In the genomic region with DNA sequence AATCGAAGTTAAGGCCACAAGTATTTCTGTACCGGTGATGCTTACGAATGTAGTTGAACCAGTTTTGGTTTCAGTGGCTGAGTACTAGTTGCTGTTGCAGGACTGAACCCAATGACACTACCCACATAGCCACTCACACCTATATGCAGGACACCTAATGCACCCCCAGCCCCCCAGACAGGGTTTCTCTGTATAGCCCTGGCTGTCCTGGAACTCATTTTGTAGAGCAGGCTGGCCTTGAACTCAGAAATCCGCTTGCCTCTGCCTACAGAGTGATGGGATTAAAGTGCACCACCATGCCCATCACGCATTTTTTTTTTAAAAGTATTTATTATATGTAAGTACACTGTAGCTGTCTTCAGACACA, we compare ENCODE assay signal across 9 mouse cellular contexts. TPM values are rescaled to one million over a fixed set of nuclear protein-coding genes. Genes with fewer than 3 reads are reported as not detected.
DNase-seq lines count a peak whose midpoint lies in the region; ATAC-seq and TF ChIP-seq lines count a peak whose summit lies in the region.
"Had no signal": no experiment of that assay in that cellular context is flagged by ENCODE, and none has a peak within 500 bp of the region (broad histone marks: within the 10 kb centered on the region; RNA-seq: fewer than 3 reads in every experiment).

No protein-coding gene starts in this region.

- intact Hi-C loops in heart, postnatal 10 days (cut with DNase I) = loop anchor here (10.0 kb wide), 1 partner anchor 92 kb away; no protein-coding TSS in a partner anchor

- peaks cover 16% of the 10 kb centered on the region for H3K27me3 ChIP-seq in heart, embryonic 14.5 days (ENCODE audit: control insufficient read depth, insufficient read depth, low read length)
- H3K27me3 ChIP-seq in ES-Bruce4 (ENCODE audit: control insufficient read depth, insufficient read depth, low read length, poor library complexity, severe bottlenecking) = no peaks in the 10 kb centered on the region
- H3K27me3 ChIP-seq in forebrain, embryonic 15.5 days = peaks cover 11% of the 10 kb centered on the region
- H3K27me3 ChIP-seq in midbrain, embryonic 11.5 days (ENCODE audit: control insufficient read depth, insufficient read depth, low read length) = peaks cover 21% of the 10 kb centered on the region

- H3K9ac ChIP-seq in heart, embryonic 14.5 days (ENCODE audit: low read length) = no peak overlapping the region; the same call in 1 of the 2 replicates
- peak overlapping the region; percentile 87 for H3K9ac ChIP-seq in ES-Bruce4 (ENCODE audit: low read depth, poor library complexity, severe bottlenecking)
- H3K9ac ChIP-seq in forebrain, embryonic 15.5 days (replicated peaks) = peak overlapping the region; percentile 98; the same call in 1 of the 2 replicates
- no peak overlapping the region; the same call in 1 of the 2 replicates for H3K9ac ChIP-seq in midbrain, embryonic 11.5 days (ENCODE audit: low read length)

- TF ChIP-seq EP300 in ES-Bruce4 (IDR thresholded peaks at IDR 0.05; ENCODE audit: insufficient read depth, low read depth, low read length) = no peak

- H3K4me1 ChIP-seq in heart, embryonic 14.5 days (ENCODE audit: control insufficient read depth in 2 of 2, insufficient read depth in 2 of 2, low read length in 2 of 2) = peaks cover 23 to 43% of the 10 kb centered on the region in 2 experiments
- H3K4me1 ChIP-seq in ES-Bruce4 (ENCODE audit: control insufficient read depth, insufficient read depth, low read length) = no peaks in the 10 kb centered on the region
- peaks cover 56% of the 10 kb centered on the region for H3K4me1 ChIP-seq in forebrain, embryonic 15.5 days
- H3K4me1 ChIP-seq in midbrain, embryonic 11.5 days (ENCODE audit: control insufficient read depth, insufficient read depth, low read length) = peaks cover 30% of the 10 kb centered on the region

- DNase-seq in heart, postnatal 10 days = no peak
- no peak for DNase-seq in midbrain, embryonic 11.5 days (ENCODE audit: low spot score, missing footprints)
- no peak for DNase-seq in spleen, postnatal 4 days (ENCODE audit: low spot score in 2 of 2)
- no peak for DNase-seq in layer of hippocampus, postnatal 14 days (ENCODE audit: low spot score in 2 of 2)
- DNase-seq in gastrocnemius, postnatal 25 days = no peak

- H3K9me3 ChIP-seq in heart, embryonic 14.5 days (ENCODE audit: control insufficient read depth, low read length) = no peaks in the 10 kb centered on the region
- no peaks in the 10 kb centered on the region for H3K9me3 ChIP-seq in ES-Bruce4 (replicated peaks; ENCODE audit: control insufficient read depth, insufficient read depth, low read length, poor library complexity, severe bottlenecking)
- no peaks in the 10 kb centered on the region for H3K9me3 ChIP-seq in forebrain, embryonic 15.5 days
- H3K9me3 ChIP-seq in midbrain, embryonic 11.5 days (ENCODE audit: control insufficient read depth, low read length) = no peaks in the 10 kb centered on the region

- H3K4me2 ChIP-seq in heart, embryonic 14.5 days (ENCODE audit: low read length) = 0 out of 2 replicates have a peak overlapping the region, but pooled peaks have one; percentile 27
- H3K4me2 ChIP-seq in forebrain, embryonic 15.5 days (replicated peaks) = no peak overlapping the region; the same call in 1 of the 2 replicates
- H3K4me2 ChIP-seq in midbrain, embryonic 11.5 days = no peak overlapping the region

- H3K36me3 ChIP-seq in heart, embryonic 14.5 days (ENCODE audit: control insufficient read depth, insufficient read depth, low read length) = peaks cover 40% of the 10 kb centered on the region
- peaks cover 26% of the 10 kb centered on the region for H3K36me3 ChIP-seq in ES-Bruce4 (ENCODE audit: control insufficient read depth, insufficient read depth, low read length, poor library complexity, severe bottlenecking)
- H3K36me3 ChIP-seq in forebrain, embryonic 15.5 days = peaks cover 19% of the 10 kb centered on the region
- H3K36me3 ChIP-seq in midbrain, embryonic 11.5 days (ENCODE audit: control insufficient read depth, insufficient read depth, low read length) = peaks cover 10% of the 10 kb centered on the region; the same call in 1 of the 2 replicates

- 60% methylated on average over 5 of the region's 5 CpGs for WGBS in heart, embryonic 14.5 days
- WGBS in forebrain, embryonic 15.5 days = 58% methylated on average over 5 of the region's 5 CpGs
- WGBS in midbrain, embryonic 11.5 days = 54% methylated on average over 5 of the region's 5 CpGs

- H3K27ac ChIP-seq in heart, embryonic 14.5 days (replicated peaks in 1 of 2; ENCODE audit: control insufficient read depth in 1 of 2, insufficient read depth in 1 of 2, low read depth in 2 of 2, low read length in 2 of 2) = peak overlapping the region in 1 of 2 experiments; percentile 14; a peak in 1 of 4 replicates
- peak overlapping the region; percentile 62 for H3K27ac ChIP-seq in ES-Bruce4 (ENCODE audit: insufficient read depth, low read length)
- peak overlapping the region; percentile 96; the same call in 1 of the 2 replicates for H3K27ac ChIP-seq in forebrain, embryonic 15.5 days (replicated peaks)
- no peak overlapping the region for H3K27ac ChIP-seq in midbrain, embryonic 11.5 days (ENCODE audit: low read depth, low read length)

- TF ChIP-seq CTCF in ES-Bruce4 (IDR thresholded peaks at IDR 0.05; ENCODE audit: low read depth, low read length) = no peak

- no peak for ATAC-seq in heart, embryonic 14.5 days (ENCODE audit: insufficient number of reproducible peaks, insufficient read depth, low FRiP score, low read depth)
- no peak for ATAC-seq in forebrain, embryonic 15.5 days (replicated peaks)
- no peak for ATAC-seq in midbrain, embryonic 11.5 days (ENCODE audit: low FRiP score)

- no peak for TF ChIP-seq POLR2A in ES-Bruce4 (IDR thresholded peaks at IDR 0.05; ENCODE audit: insufficient read depth, low read length)

- H3K4me3 ChIP-seq in heart, embryonic 14.5 days (ENCODE audit: control insufficient read depth in 1 of 2, insufficient read depth in 1 of 2, low read depth in 1 of 2, low read length in 2 of 2) = peak overlapping the region in 1 of 2 experiments; percentile 76; a peak in 1 of 4 replicates
- H3K4me3 ChIP-seq in ES-Bruce4 (ENCODE audit: low read depth, low read length) = peak overlapping the region; percentile 21
- H3K4me3 ChIP-seq in forebrain, embryonic 15.5 days = peak overlapping the region; percentile 92; the same call in 1 of the 2 replicates
- peak overlapping the region; percentile 76; the same call in 1 of the 2 replicates for H3K4me3 ChIP-seq in midbrain, embryonic 11.5 days (ENCODE audit: low read depth, low read length)

RNA-seq across cellular contexts. Expression of a gene that starts 0.5 kb away (rescaled TPM):
- polyA plus RNA-seq in heart, embryonic 14.5 days (2014; fragmentation: Nextera tagmentation; extraction: Ambion mirVana) = 129 and 138 TPM in 2 replicates
- 100 to 1,000 TPM; 108 to 114 TPM for total RNA-seq in heart, postnatal 10 days (2021)
- polyA plus RNA-seq in ES-Bruce4 (2011; ENCODE audit: insufficient read depth, insufficient read length, low read depth, missing spikeins) = 40.0 and 43.7 TPM in 2 replicates
- 164 and 176 TPM in 2 replicates for polyA plus RNA-seq in forebrain, embryonic 15.5 days (2015; fragmentation: Nextera tagmentation; extraction: Ambion mirVana)
- polyA plus RNA-seq in midbrain, embryonic 11.5 days (2014; fragmentation: Nextera tagmentation; extraction: Ambion mirVana) = 126 and 129 TPM in 2 replicates
- 100 to 1,000 TPM in 1 of 2 experiments, 10 to 100 TPM in 1; 83.2 to 103 TPM for total RNA-seq in layer of hippocampus, postnatal 14 days (2021)
- total RNA-seq in gastrocnemius, postnatal 25 days (2021) = 100 to 1,000 TPM; 112 to 120 TPM

RNA-seq across cellular contexts. Expression of a gene that starts 3.6 kb away (rescaled TPM):
- 900 and 1,040 TPM in 2 replicates for polyA plus RNA-seq in heart, embryonic 14.5 days (2014; fragmentation: Nextera tagmentation; extraction: Ambion mirVana)
- 1,000 to 10,000 TPM; 1,604 to 1,683 TPM for total RNA-seq in heart, postnatal 10 days (2021)
- 1,157 and 1,272 TPM in 2 replicates for polyA plus RNA-seq in ES-Bruce4 (2011; ENCODE audit: insufficient read depth, insufficient read length, low read depth, missing spikeins)
- polyA plus RNA-seq in forebrain, embryonic 15.5 days (2015; fragmentation: Nextera tagmentation; extraction: Ambion mirVana) = 724 and 839 TPM in 2 replicates
- polyA plus RNA-seq in midbrain, embryonic 11.5 days (2014; fragmentation: Nextera tagmentation; extraction: Ambion mirVana) = 774 and 852 TPM in 2 replicates
- 1,000 to 10,000 TPM; 1,048 to 1,082 TPM for total RNA-seq in layer of hippocampus, postnatal 14 days (2021)
- 100 to 1,000 TPM; 785 to 797 TPM for total RNA-seq in gastrocnemius, postnatal 25 days (2021)

RNA-seq across cellular contexts. Expression of a gene that starts 14.1 kb away (rescaled TPM):
- polyA plus RNA-seq in heart, embryonic 14.5 days (2014; fragmentation: Nextera tagmentation; extraction: Ambion mirVana) = 0.42 and 2.0 TPM in 2 replicates
- under 1 TPM; 0.38 to 0.72 TPM for total RNA-seq in heart, postnatal 10 days (2021)
- polyA plus RNA-seq in ES-Bruce4 (2011; ENCODE audit: insufficient read depth, insufficient read length, low read depth, missing spikeins) = 6.1 and 7.5 TPM in 2 replicates
- polyA plus RNA-seq in forebrain, embryonic 15.5 days (2015; fragmentation: Nextera tagmentation; extraction: Ambion mirVana) = 4.3 and 5.3 TPM in 2 replicates
- polyA plus RNA-seq in midbrain, embryonic 11.5 days (2014; fragmentation: Nextera tagmentation; extraction: Ambion mirVana) = 0.23 and 0.90 TPM in 2 replicates
- 10 to 100 TPM; 21.8 to 24.2 TPM for total RNA-seq in layer of hippocampus, postnatal 14 days (2021)
- total RNA-seq in gastrocnemius, postnatal 25 days (2021) = 1 to 10 TPM; 1.7 to 3.8 TPM
- polyA plus RNA-seq: macrophage had no signal

RNA-seq across cellular contexts. Expression of a gene that starts 19.9 kb away (rescaled TPM):
- 0.31 TPM in 1 of 2 replicates, not detected in the other for polyA plus RNA-seq in heart, embryonic 14.5 days (2014; fragmentation: Nextera tagmentation; extraction: Ambion mirVana)
- not detected for total RNA-seq in heart, postnatal 10 days (2021)
- polyA plus RNA-seq in ES-Bruce4 (2011; ENCODE audit: insufficient read depth, insufficient read length, low read depth, missing spikeins) = 3.3 and 4.2 TPM in 2 replicates
- 70.2 and 75.0 TPM in 2 replicates for polyA plus RNA-seq in forebrain, embryonic 15.5 days (2015; fragmentation: Nextera tagmentation; extraction: Ambion mirVana)
- 12.3 TPM in 2 replicates for polyA plus RNA-seq in midbrain, embryonic 11.5 days (2014; fragmentation: Nextera tagmentation; extraction: Ambion mirVana)
- total RNA-seq in layer of hippocampus, postnatal 14 days (2021) = 100 to 1,000 TPM; 251 to 263 TPM
- total RNA-seq in gastrocnemius, postnatal 25 days (2021) = not detected
- polyA plus RNA-seq: macrophage had no signal

RNA-seq across cellular contexts. Expression of a gene that starts 20.5 kb away (rescaled TPM):
- 189 and 209 TPM in 2 replicates for polyA plus RNA-seq in heart, embryonic 14.5 days (2014; fragmentation: Nextera tagmentation; extraction: Ambion mirVana)
- total RNA-seq in heart, postnatal 10 days (2021) = 100 to 1,000 TPM; 185 to 190 TPM
- 80.5 and 87.3 TPM in 2 replicates for polyA plus RNA-seq in ES-Bruce4 (2011; ENCODE audit: insufficient read depth, insufficient read length, low read depth, missing spikeins)
- 433 and 440 TPM in 2 replicates for polyA plus RNA-seq in forebrain, embryonic 15.5 days (2015; fragmentation: Nextera tagmentation; extraction: Ambion mirVana)
- 203 and 215 TPM in 2 replicates for polyA plus RNA-seq in midbrain, embryonic 11.5 days (2014; fragmentation: Nextera tagmentation; extraction: Ambion mirVana)
- 100 to 1,000 TPM; 412 to 417 TPM for total RNA-seq in layer of hippocampus, postnatal 14 days (2021)
- total RNA-seq in gastrocnemius, postnatal 25 days (2021) = 100 to 1,000 TPM; 100 to 104 TPM

Comparison
In these comparisons a context has a peak if more than half of its experiments do, and no peak if none do; other contexts are left out.
1. H3K9ac ChIP-seq: peak in ES-Bruce4 (single experiment) and forebrain, embryonic 15.5 days (single experiment); none in heart, embryonic 14.5 days (single experiment) and midbrain, embryonic 11.5 days (single experiment).